Mouse (Mus musculus) forelimb bud, embryonic 11.5 days (tissue): ENCODE data around the gene Clip1.
"Not testable (repeated sequence)": the region's sequence is repeated elsewhere in the genome, so short reads cannot be mapped to it uniquely, and the experiment has no call there.

Experiments used
- DNase-seq: peaks from one replicate; pipeline ENCODE4 v3.0.0-alpha.2; 2012; ENCODE audit warnings: low read depth, low spot score

Gene Clip1

GRCm38 (mm10) chr5:123684221-123685144, at the start of gene Clip1:
TSS of gene Clip1 (minus strand) at chr5:123684618.
- DNase-seq: peak; percentile 52

DNA sequence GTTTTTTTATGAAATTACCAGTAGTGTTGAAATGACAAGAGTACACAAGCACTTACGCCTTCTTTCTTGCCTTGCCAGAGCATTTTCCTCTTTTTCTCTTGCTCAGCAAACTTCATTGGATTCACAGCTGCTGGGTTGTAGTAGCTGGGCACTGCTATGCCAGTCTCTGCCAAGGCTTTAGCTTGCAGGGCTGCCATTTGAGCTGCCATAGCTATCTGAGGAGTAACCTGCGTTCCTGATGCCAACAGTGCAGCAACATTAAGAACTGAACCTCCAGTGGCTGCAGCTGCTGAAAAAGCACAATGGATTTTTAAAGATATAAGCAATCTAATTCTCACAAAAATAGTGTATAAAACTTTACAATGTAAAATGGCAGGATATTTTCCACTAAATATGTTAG, 46.6 kb upstream of the Clip1 start:
- DNase-seq: no peak

- not testable (repeated sequence) for DNase-seq
Measured at GRCm38 (mm10) chr5:123723816-123724215, 39.4 kb upstream of the Clip1 start.

DNA sequence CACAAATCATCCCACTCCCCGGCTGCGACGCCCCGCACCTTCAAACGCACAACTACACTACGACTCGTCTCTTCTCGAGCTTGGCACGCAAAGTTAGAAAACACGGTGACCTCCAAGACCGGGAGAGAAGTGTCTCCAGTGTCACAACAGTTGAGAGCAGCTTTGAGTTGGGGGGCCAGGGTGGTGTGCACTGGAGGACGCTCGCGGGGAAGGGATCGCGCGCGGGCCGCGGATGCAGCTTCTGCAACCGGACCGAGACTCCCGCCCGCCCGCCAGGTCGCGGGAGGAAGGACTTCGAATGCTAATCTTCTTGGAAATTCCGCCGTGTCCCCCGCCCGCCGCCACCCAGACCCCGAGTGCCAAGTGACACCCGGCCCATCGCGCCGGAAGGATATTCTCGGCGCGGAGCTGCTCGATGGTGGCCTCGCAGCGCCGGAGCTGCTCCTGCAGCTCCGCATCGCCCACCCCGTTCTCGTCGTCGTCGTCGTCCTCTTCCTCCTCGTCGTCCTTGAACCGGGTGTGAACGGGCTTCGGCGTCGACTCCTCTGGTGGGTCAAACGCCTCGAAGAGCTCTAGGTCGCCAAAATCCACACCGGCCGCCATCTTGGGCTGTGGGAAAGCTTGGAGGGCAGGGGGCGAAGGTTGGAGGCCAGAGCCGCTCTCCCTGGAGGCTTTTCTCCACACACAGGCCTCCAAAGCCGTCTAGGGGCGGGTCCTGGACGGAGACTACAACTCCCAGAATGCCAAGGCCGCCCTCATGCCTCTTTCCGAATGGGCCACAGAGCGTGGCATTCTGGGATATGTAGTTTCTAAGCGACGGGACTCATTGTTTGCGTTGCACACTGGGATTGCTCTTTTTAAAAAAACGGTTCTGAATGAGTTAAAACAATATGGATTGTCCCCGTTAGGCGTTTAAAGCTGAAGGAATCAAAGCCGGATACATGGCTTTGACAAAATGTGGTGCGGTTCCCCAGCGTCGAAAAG, 36.2 kb upstream of the Clip1 start, which contains the start of gene Zcchc8:
Gene Zcchc8, minus strand, starts transcription at position 773 of the 984 bp plus-strand sequence.
- DNase-seq: peak; percentile 98

- no peak for DNase-seq
Measured at GRCm38 (mm10) chr5:123714622-123715021, 30.2 kb upstream of the Clip1 start.

DNA sequence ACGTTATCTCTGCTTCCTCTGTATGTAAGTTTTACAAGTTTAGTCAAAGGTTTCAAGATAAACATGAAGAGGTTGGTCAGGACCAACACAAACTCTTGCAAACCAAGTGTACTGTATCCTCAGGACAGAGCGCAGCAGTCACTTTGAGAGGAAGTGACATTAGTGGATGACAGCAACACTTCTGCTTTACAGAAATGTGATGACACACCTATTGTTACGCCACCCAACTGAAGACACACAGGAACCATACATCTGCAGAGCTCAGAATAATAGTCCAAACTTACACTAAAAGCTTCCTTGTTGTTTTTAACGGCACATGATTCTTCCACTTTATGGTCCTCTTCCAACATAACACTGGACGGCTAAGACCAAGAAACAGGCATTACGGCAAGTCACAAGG, 29.4 kb upstream of the Clip1 start:
- no peak for DNase-seq

DNA sequence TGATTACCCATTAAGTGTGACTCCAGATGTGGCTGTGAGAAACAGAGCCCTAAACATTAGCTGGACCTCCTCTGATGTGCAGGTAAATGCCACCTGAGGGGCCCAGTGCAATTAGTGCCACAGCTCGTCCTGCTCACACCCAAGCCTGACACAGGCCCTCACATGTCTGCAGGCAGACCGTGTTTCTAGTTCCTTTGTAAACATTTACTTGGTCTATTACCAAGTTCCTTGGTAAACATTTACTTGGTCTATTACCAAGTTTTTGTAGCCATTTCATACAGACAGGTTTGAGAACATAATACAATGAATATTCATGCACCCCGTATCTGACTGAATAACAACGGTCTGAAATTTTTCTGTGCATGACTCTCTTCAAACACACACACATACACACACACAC, 25.2 kb upstream of the Clip1 start:
- no peak for DNase-seq

DNA sequence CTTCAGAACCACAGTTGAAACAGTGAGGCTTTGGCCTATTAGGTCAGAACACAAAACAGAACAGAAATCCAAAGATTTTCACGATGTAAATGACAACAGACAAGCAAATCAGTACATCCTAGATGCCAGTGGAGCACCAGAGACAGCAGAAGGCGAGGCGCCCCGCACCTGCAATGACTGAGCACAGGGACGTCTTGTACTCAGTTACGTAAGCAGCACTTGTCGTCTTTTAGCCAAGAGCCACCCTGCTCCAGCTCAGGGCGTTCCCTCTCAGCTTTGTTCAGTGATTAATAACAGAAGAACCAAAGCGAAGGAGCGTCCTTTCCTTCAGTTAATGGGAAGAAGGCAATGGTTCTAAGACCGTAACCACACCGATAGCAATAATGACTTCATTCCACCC, 24.2 kb upstream of the Clip1 start:
- no peak for DNase-seq

DNA sequence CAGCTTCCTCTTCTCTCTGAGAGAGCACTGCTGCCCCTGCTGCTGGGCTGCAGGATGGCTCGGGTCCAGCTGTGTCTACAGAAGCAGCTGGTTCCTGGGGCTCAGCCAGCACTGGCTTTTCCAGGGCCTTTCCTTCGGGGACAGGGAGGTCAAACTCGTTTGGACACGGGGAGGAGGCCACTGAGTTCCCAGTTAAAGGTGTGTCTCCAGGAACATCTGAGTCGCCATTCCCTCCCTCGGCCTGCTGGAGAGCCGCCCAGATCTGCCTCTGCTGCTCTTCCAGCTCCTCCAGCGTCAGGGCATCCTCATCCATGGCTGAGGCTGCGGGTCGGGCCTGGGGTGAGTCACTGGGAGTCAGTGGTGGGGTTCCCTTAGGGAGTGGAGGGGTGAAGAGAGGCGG, 16.2 kb upstream of the Clip1 start:
- no peak for DNase-seq

DNA sequence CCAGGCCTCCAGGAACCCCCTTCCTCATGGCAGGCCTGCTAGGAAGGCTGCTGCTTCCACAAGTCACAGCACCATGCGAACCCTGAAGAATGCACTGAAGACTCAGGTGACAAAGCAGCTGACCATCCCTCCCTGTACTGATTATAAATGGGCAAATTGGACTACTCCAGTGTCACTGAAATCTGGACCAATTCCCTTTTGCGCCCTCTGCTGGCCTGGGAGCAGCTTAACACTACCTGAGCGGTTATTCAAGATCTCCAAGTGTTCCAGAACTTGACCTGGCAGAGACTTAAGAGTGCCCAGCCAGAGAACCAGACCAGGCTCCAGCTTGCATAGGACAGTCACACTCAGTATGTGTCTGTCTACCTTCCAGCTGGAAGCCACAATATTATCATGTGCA, 14.8 kb upstream of the Clip1 start:
- DNase-seq: peak; percentile 68

GRCm38 (mm10) chr5:123696961-123697360, 12.5 kb upstream of the Clip1 start:
- DNase-seq: no peak

DNA sequence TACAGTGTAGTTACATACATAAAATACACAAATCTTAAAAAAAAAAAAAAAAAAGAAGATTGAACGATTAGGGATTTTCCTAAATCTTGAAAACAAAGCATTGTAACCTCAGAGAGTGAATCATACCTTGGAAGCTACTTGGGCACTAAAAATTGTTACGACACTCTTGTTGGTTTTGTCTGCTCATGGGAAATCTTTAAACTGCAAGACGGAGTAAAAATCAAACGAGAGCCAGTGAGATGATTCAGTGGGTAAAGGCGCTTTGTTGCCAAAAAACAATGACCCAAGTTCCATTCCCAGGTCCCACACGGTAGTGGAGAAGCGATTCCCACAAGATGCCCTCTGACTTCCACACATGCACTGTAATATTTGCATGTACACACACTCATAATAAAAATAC, 11.8 kb upstream of the Clip1 start:
- DNase-seq: no peak

DNA sequence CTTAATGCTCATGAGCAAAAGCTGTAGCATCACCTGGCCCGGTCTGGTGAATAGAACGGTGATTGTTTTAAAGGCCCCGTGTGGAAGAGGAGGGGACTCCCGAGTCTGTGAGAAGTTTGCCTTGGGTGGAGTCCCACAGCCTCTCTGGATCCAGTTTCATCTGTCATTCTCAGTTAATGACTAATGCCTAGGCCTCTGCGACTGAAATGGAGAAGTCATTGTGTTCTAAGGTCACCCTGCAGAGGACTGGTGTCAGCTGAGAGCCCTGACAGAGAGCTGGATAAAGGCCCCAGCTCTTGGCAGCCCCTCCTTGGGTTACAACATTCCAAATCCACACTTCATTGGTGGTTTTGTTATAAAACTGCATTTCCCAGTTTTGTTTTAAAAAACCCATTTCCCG, 10.1 kb upstream of the Clip1 start:
- no peak for DNase-seq

DNA sequence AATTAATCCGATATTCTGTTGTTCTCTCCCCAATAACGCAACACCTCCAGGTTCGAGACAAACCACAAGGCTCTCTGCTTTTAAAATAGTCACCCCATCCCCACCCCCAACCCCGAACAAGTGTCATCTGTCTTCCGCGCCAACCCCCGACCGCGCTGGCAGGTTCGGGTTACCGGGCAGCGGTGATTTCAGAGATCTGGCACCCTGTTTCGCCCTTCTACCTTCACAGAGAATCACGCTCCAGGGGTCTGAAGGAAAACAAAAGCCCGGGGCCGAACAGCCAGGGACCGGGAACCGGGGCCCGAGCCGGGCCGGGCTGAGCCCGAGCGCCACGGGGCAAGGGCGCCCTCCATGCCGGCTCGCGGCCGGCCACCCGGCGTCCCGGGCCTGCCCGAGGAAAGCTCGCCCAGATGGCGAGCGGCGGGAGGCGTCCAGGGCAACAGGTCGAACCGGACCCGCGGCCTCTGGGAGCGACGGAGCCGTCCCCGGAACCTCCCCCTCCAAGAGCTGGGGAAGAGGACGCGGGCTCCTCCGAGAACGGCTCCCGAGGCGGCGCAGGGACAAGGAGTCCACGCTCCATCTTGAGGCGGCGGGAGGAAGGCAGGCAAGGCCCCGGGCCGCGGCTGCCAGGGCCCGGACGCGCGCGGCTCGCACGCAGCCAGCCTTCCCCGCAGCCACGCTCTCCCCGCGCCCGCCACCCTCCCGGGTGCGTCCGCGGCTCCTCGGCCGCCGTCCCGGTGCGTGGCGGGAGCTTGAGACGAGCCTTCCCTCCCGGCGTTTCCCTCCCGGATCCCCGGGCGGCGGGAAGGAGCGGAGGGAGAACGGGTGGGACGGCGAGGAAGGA, 819 bp downstream of the Clip1 start:
- no peak for DNase-seq

- DNase-seq: peak; percentile 50
Measured at GRCm38 (mm10) chr5:123683043-123683376, 1.4 kb downstream of the Clip1 start.

DNA sequence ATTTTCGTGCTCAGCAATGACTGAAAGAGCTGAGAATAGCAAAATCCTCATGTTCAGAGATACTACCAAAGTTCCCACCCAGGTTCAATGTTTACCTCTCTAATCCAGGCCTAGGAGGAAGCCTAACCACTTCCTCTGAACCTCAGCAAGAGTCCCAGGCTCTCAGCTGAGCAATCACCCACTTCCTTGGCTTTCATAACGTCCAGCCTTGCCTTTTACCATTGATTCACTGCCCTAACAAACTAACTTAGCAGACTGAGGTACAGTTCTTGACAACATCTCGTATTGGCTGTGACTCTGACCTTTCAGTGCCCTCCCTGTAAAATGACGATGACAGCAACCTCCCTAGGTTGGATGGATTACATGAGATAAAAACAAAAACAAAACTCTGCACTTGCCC, 2.0 kb downstream of the Clip1 start:
- DNase-seq: no peak

GRCm38 (mm10) chr5:123679546-123680263, 4.7 kb downstream of the Clip1 start:
- DNase-seq: no peak

- DNase-seq: no peak
Measured at GRCm38 (mm10) chr5:123679106-123679505, 5.3 kb downstream of the Clip1 start.

GRCm38 (mm10) chr5:123675717-123676116, 8.7 kb downstream of the Clip1 start:
- no peak for DNase-seq

GRCm38 (mm10) chr5:123675221-123675620, 9.2 kb downstream of the Clip1 start:
- DNase-seq: no peak

DNA sequence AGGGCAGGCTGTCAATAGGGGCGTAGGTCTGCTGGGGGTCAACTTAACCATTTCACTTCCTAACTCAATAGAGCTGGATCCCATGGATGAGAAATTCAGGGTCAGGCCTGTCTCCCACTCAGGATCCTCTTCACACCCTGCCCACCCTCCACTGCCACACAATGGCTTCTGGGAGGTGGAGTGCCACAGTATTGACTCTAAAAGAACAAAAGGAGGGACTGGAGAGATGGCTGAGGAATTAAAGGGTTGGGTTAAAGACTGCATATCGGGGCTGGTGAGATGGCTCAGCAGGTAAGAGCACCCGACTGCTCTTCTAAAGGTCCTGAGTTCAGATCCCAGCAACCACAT, 13.0 kb downstream of the Clip1 start:
- DNase-seq: no peak
